Mouse (Mus musculus) testis, adult 2 months (tissue): Measurements from ENCODE around the gene Bik.

Experiments
- CTCF ChIP-seq: fragments of 200-500 bp; IDR thresholded peaks from 2 replicates; pipeline ENCODE4 v1.5.1; 2012; ENCODE audit warnings: low read depth, mild to moderate bottlenecking, inconsistent platforms, low read length, moderate library complexity; ENCODE audit not compliant: control insufficient read depth, insufficient read depth, insufficient replicate concordance
- POLR2A ChIP-seq: fragments of 200-500 bp; IDR thresholded peaks from 2 replicates; pipeline ENCODE4 v1.6.1; 2012; ENCODE audit warnings: low read depth, mild to moderate bottlenecking, inconsistent platforms, low read length, moderate library complexity; ENCODE audit not compliant: control insufficient read depth

- TF ChIP-seq CTCF (no peak), POLR2A (no peak)
These were observed 2.3 kb upstream of the Bik start for GRCm38 (mm10) chr15:83524333-83524729.
